Mouse (Mus musculus): Measurements from ENCODE around the gene Slbp. TPM values are rescaled to one million over a fixed set of nuclear protein-coding genes. Genes with fewer than 3 reads are reported as not detected.
A peak's percentile ranks its signal among the peaks of the same experiment; 100 is the strongest.

Slbp gene
- total and polyA plus RNA-seq, 2 experiments, result 5.6 to 20.7 TPM

DNA sequence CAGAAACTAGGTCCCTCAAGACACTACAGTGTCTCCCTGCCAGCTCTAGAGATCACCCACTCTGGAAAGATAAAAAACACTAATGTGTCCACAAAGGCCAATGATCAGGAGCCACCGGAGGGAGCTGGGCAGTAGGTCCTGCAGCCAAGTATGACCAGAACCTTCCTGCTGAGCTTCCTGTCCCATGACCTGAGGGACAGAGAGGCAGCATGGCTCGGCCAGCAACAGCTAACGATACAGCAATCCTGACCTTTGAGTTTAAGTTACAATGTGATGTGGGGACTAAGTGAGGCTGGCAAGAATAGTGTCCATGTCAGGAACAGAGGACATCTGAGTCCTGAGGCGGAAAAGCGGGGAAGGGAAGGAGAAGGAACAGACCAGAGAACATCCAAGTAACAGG, 47.1 kb downstream of the Slbp start:
- Histone ChIP-seq H3K4me1 (ENCODE audit: control insufficient read depth, insufficient read depth, low read length) (peaks cover 3% of the 10 kb centered on the region; the same call in 1 of the 2 replicates), H3K27me3 (ENCODE audit: control insufficient read depth, insufficient read depth, low read length) (no peaks in the 10 kb centered on the region), H3K36me3 (ENCODE audit: control insufficient read depth, insufficient read depth, low read length) (peaks cover 16% of the 10 kb centered on the region; the same call in 1 of the 2 replicates), H3K4me3 (ENCODE audit: insufficient read depth, low read depth, low read length) (no peak overlapping the region), H3K27ac (replicated peaks; ENCODE audit: insufficient read depth, low read depth, low read length) (no peak overlapping the region), H3K9ac (ENCODE audit: low read depth, low read length) (no peak overlapping the region), H3K79me2 (ENCODE audit: control insufficient read depth, insufficient read depth, low read length) (no peaks in the 10 kb centered on the region)
- DNase-seq (ENCODE audit: extremely low read depth, low read depth, low spot score), result peak; percentile 79
- TF ChIP-seq POLR2A (IDR thresholded peaks at IDR 0.05; ENCODE audit: extremely low read depth, insufficient read depth, low read length) (no peak), CTCF (IDR thresholded peaks at IDR 0.05; ENCODE audit: low read depth, low read length) (no peak)
- WGBS, result 34% methylated on average over 5 of the region's 5 CpGs

DNA sequence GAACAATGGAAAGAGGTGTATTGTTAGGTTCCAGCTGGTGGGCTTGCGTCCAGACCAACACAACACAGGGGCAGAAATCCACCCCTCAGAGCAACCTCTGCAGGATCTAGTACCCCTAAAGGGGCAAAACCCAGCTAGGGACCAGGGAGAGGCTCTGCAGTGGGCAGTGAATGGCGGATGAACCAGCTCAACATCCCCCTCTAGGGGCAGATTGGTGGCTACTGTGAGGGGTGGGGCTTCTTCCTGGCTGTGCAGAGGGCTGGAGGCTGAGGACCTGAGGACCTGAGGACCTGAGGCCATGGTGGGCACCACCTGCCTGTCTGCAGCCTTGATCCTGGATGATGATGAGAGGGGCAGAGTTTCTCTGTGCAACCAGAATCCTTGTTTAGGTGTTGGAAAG, 58.8 kb downstream of the Slbp start:
- peak; percentile 54 for TF ChIP-seq CTCF (IDR thresholded peaks at IDR 0.05; ENCODE audit: low read depth, low read length)
- TF ChIP-seq POLR2A (IDR thresholded peaks at IDR 0.05; ENCODE audit: extremely low read depth, insufficient read depth, low read length), result no peak
- no peak overlapping the region for H3K27ac ChIP-seq (replicated peaks; ENCODE audit: insufficient read depth, low read depth, low read length)
- no peaks in the 10 kb centered on the region for H3K36me3 ChIP-seq (ENCODE audit: control insufficient read depth, insufficient read depth, low read length)
- H3K4me1 ChIP-seq (ENCODE audit: control insufficient read depth, insufficient read depth, low read length), result no peaks in the 10 kb centered on the region
- no peak for DNase-seq (ENCODE audit: extremely low read depth, low read depth, low spot score)
- 53% methylated on average over 2 of the region's 2 CpGs for WGBS
- no peaks in the 10 kb centered on the region for H3K27me3 ChIP-seq (ENCODE audit: control insufficient read depth, insufficient read depth, low read length)
- H3K4me3 ChIP-seq (ENCODE audit: insufficient read depth, low read depth, low read length), result no peak overlapping the region
- no peaks in the 10 kb centered on the region for H3K79me2 ChIP-seq (ENCODE audit: control insufficient read depth, insufficient read depth, low read length)
- H3K9ac ChIP-seq (ENCODE audit: low read depth, low read length), result no peak overlapping the region

DNA sequence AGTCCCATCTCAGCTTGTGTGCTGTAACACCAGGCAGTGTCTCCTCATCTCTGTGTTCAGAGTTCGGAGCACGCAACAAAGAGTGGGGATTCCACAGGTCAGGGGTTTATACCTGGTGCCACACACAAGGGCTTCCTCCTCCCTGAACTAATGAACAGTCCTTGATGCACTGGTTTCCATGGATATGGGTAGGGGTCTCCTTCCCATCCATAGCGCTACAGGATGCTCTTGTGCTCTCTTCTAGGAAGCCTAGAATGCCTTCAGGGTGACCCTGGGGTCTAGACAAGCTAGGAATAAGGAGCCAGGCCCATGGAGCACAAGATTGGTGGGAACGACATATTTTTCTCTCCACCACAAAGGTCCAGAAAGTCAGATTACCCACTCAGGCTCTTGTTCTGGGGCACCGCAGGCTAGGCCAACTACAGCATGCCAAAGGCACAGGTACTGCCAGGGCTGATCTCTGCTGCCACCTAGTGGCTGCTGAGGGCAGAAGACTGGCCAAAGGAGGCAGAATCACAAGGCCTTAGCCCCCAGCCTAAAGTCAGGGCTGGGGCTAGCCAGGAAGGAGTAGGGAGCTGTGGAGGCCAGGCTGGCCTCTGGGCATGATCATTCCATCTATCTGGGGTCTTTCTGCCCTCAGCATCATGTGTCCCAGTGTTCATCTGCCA, 63.0 kb downstream of the Slbp start:
- TF ChIP-seq POLR2A (IDR thresholded peaks at IDR 0.05; ENCODE audit: extremely low read depth, insufficient read depth, low read length), result no peak
- TF ChIP-seq CTCF (IDR thresholded peaks at IDR 0.05; ENCODE audit: low read depth, low read length), result peak; percentile 99
- 65% methylated on average over 5 of the region's 5 CpGs for WGBS
- no peaks in the 10 kb centered on the region for H3K79me2 ChIP-seq (ENCODE audit: control insufficient read depth, insufficient read depth, low read length)
- H3K4me3 ChIP-seq (ENCODE audit: insufficient read depth, low read depth, low read length), result no peak overlapping the region
- DNase-seq (ENCODE audit: extremely low read depth, low read depth, low spot score), result peak; percentile 52
- no peaks in the 10 kb centered on the region for H3K4me1 ChIP-seq (ENCODE audit: control insufficient read depth, insufficient read depth, low read length)
- no peaks in the 10 kb centered on the region for H3K36me3 ChIP-seq (ENCODE audit: control insufficient read depth, insufficient read depth, low read length)
- H3K9ac ChIP-seq (ENCODE audit: low read depth, low read length), result no peak overlapping the region
- no peak overlapping the region for H3K27ac ChIP-seq (replicated peaks; ENCODE audit: insufficient read depth, low read depth, low read length)
- no peaks in the 10 kb centered on the region for H3K27me3 ChIP-seq (ENCODE audit: control insufficient read depth, insufficient read depth, low read length)

DNA sequence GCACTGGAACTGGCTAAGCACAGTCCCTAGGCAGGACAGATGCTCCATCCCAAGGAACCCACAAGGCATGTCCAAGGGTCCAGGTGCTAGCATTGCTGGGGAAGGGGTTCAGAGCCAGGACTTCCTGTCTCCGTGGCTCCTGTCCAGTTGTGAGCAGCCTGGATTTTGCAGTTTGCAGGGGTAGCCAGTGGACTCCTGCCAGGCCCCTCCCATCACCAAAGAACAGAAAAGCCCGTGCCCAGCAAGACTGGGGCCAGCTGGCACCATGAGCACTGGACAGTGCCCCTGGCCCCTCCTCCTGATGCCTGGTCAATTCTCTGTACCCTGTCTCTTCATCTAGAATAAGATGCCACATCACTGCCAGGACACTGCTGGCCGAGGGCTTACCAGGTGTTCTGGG, 64.3 kb downstream of the Slbp start:
- H3K4me1 ChIP-seq (ENCODE audit: control insufficient read depth, insufficient read depth, low read length), result no peaks in the 10 kb centered on the region
- no peak overlapping the region for H3K4me3 ChIP-seq (ENCODE audit: insufficient read depth, low read depth, low read length)
- 57% methylated on average over 3 of the region's 3 CpGs for WGBS
- H3K9ac ChIP-seq (ENCODE audit: low read depth, low read length), result no peak overlapping the region
- DNase-seq (ENCODE audit: extremely low read depth, low read depth, low spot score), result no peak
- H3K27me3 ChIP-seq (ENCODE audit: control insufficient read depth, insufficient read depth, low read length), result no peaks in the 10 kb centered on the region
- no peak overlapping the region for H3K27ac ChIP-seq (replicated peaks; ENCODE audit: insufficient read depth, low read depth, low read length)
- no peaks in the 10 kb centered on the region for H3K36me3 ChIP-seq (ENCODE audit: control insufficient read depth, insufficient read depth, low read length)
- no peaks in the 10 kb centered on the region for H3K79me2 ChIP-seq (ENCODE audit: control insufficient read depth, insufficient read depth, low read length)
- no peak for TF ChIP-seq CTCF (IDR thresholded peaks at IDR 0.05; ENCODE audit: low read depth, low read length)
- no peak for TF ChIP-seq POLR2A (IDR thresholded peaks at IDR 0.05; ENCODE audit: extremely low read depth, insufficient read depth, low read length)

DNA sequence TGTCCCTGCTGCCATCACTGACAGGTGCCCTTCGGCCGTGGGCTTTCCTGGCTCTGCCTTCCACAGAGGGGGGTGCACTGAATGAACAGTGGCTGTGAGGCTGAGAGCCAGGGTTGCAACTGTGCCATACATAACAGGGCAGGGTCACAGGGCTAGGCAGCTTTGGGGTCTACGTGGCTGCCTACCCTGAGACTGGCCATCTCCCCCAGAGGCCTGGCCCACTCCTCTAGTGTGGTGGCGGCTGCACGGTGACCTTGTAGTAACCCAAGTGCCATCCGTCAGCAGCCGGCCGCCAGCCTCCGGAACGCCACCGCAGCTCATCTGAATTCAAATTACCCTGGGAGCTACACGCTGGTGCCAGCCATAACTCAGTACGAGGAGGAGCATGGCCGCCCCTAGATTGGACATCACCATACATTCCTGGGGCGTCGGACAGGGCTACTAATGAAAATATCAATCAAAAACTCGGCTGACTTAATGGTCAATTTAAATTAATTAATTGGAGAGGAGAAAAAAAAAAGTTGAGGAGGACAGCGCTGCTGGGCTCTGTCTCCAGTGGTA, 64.8 kb downstream of the Slbp start:
- H3K4me1 ChIP-seq (ENCODE audit: control insufficient read depth, insufficient read depth, low read length), result no peaks in the 10 kb centered on the region
- H3K9ac ChIP-seq (ENCODE audit: low read depth, low read length), result no peak overlapping the region
- WGBS, result 79% methylated on average over 18 of the region's 18 CpGs
- TF ChIP-seq CTCF (IDR thresholded peaks at IDR 0.05; ENCODE audit: low read depth, low read length), result no peak
- TF ChIP-seq POLR2A (IDR thresholded peaks at IDR 0.05; ENCODE audit: extremely low read depth, insufficient read depth, low read length), result no peak
- DNase-seq (ENCODE audit: extremely low read depth, low read depth, low spot score), result no peak
- no peaks in the 10 kb centered on the region for H3K79me2 ChIP-seq (ENCODE audit: control insufficient read depth, insufficient read depth, low read length)
- no peak overlapping the region for H3K4me3 ChIP-seq (ENCODE audit: insufficient read depth, low read depth, low read length)
- H3K27ac ChIP-seq (replicated peaks; ENCODE audit: insufficient read depth, low read depth, low read length), result no peak overlapping the region
- H3K27me3 ChIP-seq (ENCODE audit: control insufficient read depth, insufficient read depth, low read length), result no peaks in the 10 kb centered on the region
- no peaks in the 10 kb centered on the region for H3K36me3 ChIP-seq (ENCODE audit: control insufficient read depth, insufficient read depth, low read length)

Other genes with a start within 250 kb of the Slbp start
- not detected in 2 replicates for gene Nkx1-1, start 218.6 kb downstream of the Slbp start, total RNA-seq (2014; rRNA removed)
- not detected in 2 replicates for gene Nkx1-1, start 218.6 kb downstream of the Slbp start, polyA plus RNA-seq (2012; rRNA removed)
- 9.4 and 13.0 TPM in 2 replicates for gene Fam53a, start 22.9 kb downstream of the Slbp start, total RNA-seq (2014; rRNA removed)
- gene Fam53a, start 22.9 kb downstream of the Slbp start, polyA plus RNA-seq (2012; rRNA removed), result 19.4 and 21.6 TPM in 2 replicates
- gene Gm9903, start 22.6 kb downstream of the Slbp start, total RNA-seq (2014; rRNA removed), result 0.09 and 0.34 TPM in 2 replicates
- 0.06 TPM in 1 of 2 replicates, not detected in the other for gene Gm9903, start 22.6 kb downstream of the Slbp start, polyA plus RNA-seq (2012; rRNA removed)
- gene Tacc3, start 5.6 kb upstream of the Slbp start, total RNA-seq (2014; rRNA removed), result 0.92 and 2.3 TPM in 2 replicates
- gene Tacc3, start 5.6 kb upstream of the Slbp start, polyA plus RNA-seq (2012; rRNA removed), result 0.82 and 1.3 TPM in 2 replicates
- gene Tmem129, start 5.8 kb upstream of the Slbp start, total RNA-seq (2014; rRNA removed), result 12.0 and 13.8 TPM in 2 replicates
- gene Tmem129, start 5.8 kb upstream of the Slbp start, polyA plus RNA-seq (2012; rRNA removed), result 39.8 and 41.0 TPM in 2 replicates
- gene Fgfr3, start 69.1 kb upstream of the Slbp start, total RNA-seq (2014; rRNA removed), result 18.8 and 18.9 TPM in 2 replicates
- gene Fgfr3, start 69.1 kb upstream of the Slbp start, polyA plus RNA-seq (2012; rRNA removed), result 47.7 and 57.0 TPM in 2 replicates
- 17.9 and 19.0 TPM in 2 replicates for gene Letm1, start 130.2 kb upstream of the Slbp start, total RNA-seq (2014; rRNA removed)
- 48.5 and 66.4 TPM in 2 replicates for gene Letm1, start 130.2 kb upstream of the Slbp start, polyA plus RNA-seq (2012; rRNA removed)
- gene Nsd2, start 168.2 kb upstream of the Slbp start, total RNA-seq (2014; rRNA removed), result 8.8 and 9.3 TPM in 2 replicates
- 2.5 and 2.6 TPM in 2 replicates for gene Nsd2, start 168.2 kb upstream of the Slbp start, polyA plus RNA-seq (2012; rRNA removed)

Data from liver, adult 2 months (tissue).